Mouse (Mus musculus): ENCODE data around the gene Actl11. TPM values are rescaled to one million over a fixed set of nuclear protein-coding genes. Genes with fewer than 3 reads are reported as not detected.

The Actl11 gene
- total and polyA plus RNA-seq, 2 experiments from 2014 or later = not detected

DNA sequence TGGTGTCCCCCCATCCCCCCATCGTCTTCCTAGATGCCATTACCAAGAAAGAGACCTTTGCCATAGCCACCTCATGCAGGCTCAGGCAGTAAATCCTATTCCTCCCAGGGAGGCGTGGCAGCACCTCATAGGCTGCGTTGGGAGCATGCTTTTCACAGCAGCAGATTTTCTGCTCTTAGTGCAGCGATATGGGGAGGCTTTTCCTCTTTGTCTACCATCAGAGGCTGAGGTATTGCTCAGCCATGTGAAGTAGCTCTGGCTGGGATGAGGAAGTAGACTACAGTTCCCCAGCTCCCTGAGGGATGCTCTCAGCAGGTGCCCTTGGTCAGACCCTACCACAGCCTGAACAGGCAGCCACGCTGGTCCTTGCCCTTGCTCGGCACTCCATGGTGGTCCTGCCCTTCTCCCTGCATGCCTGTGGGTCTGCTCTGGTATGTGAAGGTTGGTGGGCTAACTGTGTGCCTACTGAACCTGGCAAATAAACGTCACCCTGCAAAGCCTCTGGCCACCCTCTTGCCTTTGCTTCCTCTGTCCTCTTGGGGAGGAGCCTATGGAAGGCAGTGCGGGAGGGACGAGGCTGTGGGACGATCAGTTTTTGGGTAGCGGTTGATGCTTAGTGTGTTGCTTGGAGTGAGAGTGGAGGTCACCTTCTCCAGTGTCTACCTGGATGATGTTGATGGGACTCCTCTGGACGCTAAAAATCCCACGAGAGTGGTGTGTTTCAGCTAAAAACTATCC, 21.1 kb downstream of the Actl11 start:
- Histone ChIP-seq H3K27ac (ENCODE audit: low read depth, low read length) (no peak overlapping the region), H3K4me3 (ENCODE audit: low read depth, low read length) (no peak overlapping the region), H3K4me2 (ENCODE audit: low read depth) (no peak overlapping the region), H3K36me3 (ENCODE audit: insufficient read depth) (peaks cover 25% of the 10 kb centered on the region), H3K4me1 (ENCODE audit: insufficient read depth) (no peaks in the 10 kb centered on the region), H3K27me3 (ENCODE audit: insufficient read depth, low read length) (no peaks in the 10 kb centered on the region), H3K9me3 (ENCODE audit: low read length) (no peaks in the 10 kb centered on the region), H3K9ac (no peak overlapping the region)
- WGBS = 82% methylated on average over 13 of the region's 13 CpGs
- DNase-seq (no peak), ATAC-seq (no peak)
- no peak for TF ChIP-seq CTCF (IDR thresholded peaks at IDR 0.05; ENCODE audit: low read depth)

DNA sequence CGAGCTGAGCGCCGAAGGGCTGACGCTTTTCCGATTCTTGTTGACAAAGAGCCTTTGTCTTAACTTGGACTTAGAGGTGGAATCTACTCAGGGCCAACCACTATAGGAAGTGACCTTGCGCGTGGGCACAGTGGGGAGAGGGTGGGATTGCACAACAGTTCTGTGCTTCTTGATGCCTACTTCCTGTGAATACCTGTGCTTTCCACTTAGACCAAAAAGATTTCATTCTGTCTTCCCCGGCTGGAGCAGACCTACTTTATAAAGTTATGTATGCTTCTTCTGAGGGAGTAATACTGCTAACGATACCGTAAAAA, 21.6 kb downstream of the Actl11 start, which contains the start of gene Traip:
TSS of gene Traip (plus strand) at position 215 of the 314 bp plus-strand sequence.
- H3K27ac ChIP-seq (ENCODE audit: low read depth, low read length) = peak within 1 kb of the TSS; percentile 78
- peak within 1 kb of the TSS; percentile 54 for H3K4me3 ChIP-seq (ENCODE audit: low read depth, low read length)
- H3K4me2 ChIP-seq (ENCODE audit: low read depth) = peak within 1 kb of the TSS; percentile 79
- no peaks in the 10 kb centered on the region for H3K27me3 ChIP-seq (ENCODE audit: insufficient read depth, low read length)
- peak within 1 kb of the TSS; percentile 60 for H3K9ac ChIP-seq
- H3K36me3 ChIP-seq (ENCODE audit: insufficient read depth) = peaks cover 25% of the 10 kb centered on the region
- no peak for ATAC-seq
- no peaks in the 10 kb centered on the region for H3K9me3 ChIP-seq (ENCODE audit: low read length)
- 85% methylated on average over 10 of the region's 10 CpGs for WGBS
- no peak for DNase-seq
- H3K4me1 ChIP-seq (ENCODE audit: insufficient read depth) = no peaks in the 10 kb centered on the region
- no peak for TF ChIP-seq CTCF (IDR thresholded peaks at IDR 0.05; ENCODE audit: low read depth)

- peak overlapping the region; percentile 78 for H3K27ac ChIP-seq (ENCODE audit: low read depth, low read length)
- H3K4me1 ChIP-seq (ENCODE audit: insufficient read depth) = no peaks in the 10 kb centered on the region
- peak; percentile 95 for DNase-seq
- no peaks in the 10 kb centered on the region for H3K27me3 ChIP-seq (ENCODE audit: insufficient read depth, low read length)
- H3K36me3 ChIP-seq (ENCODE audit: insufficient read depth) = peaks cover 25% of the 10 kb centered on the region
- peak overlapping the region; percentile 60 for H3K9ac ChIP-seq
- 14% methylated on average over 45 of the region's 45 CpGs for WGBS
- no peak for TF ChIP-seq CTCF (IDR thresholded peaks at IDR 0.05; ENCODE audit: low read depth)
- H3K9me3 ChIP-seq (ENCODE audit: low read length) = no peaks in the 10 kb centered on the region
- H3K4me2 ChIP-seq (ENCODE audit: low read depth) = peak overlapping the region; percentile 79
- H3K4me3 ChIP-seq (ENCODE audit: low read depth, low read length) = peak overlapping the region; percentile 54
- ATAC-seq = peak; percentile 100
Measured at GRCm38 (mm10) chr9:107950460-107951355, 22.4 kb downstream of the Actl11 start.

- ATAC-seq = no peak
- TF ChIP-seq CTCF (IDR thresholded peaks at IDR 0.05; ENCODE audit: low read depth) = no peak
Measured at GRCm38 (mm10) chr9:107955613-107956289, 27.5 kb downstream of the Actl11 start.

DNA sequence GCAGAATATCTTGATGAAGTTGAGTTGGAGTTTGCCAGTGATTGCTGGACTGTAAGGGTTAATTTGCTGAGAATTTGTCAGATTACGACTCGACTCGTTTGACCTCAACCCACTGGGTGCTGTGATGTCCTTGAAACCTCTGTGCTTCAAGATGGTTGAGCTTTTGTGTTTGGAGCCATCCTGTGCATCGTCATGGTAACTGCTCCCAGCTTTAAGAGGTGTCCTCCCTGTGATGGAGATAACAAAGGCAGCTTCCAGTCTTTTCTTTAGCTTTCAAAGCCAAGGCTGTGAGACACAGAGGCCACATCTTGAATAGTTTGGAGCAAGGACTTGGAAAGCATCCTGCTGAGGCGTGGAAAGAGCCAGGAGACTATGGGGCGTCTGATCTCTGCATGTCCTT, 28.9 kb downstream of the Actl11 start:
- no peak for ATAC-seq
- Histone ChIP-seq H3K4me1 (ENCODE audit: insufficient read depth) (peaks cover 17% of the 10 kb centered on the region), H3K36me3 (ENCODE audit: insufficient read depth) (peaks cover 10% of the 10 kb centered on the region), H3K9ac (no peak overlapping the region), H3K27me3 (ENCODE audit: insufficient read depth, low read length) (no peaks in the 10 kb centered on the region), H3K9me3 (ENCODE audit: low read length) (no peaks in the 10 kb centered on the region), H3K4me2 (ENCODE audit: low read depth) (no peak overlapping the region), H3K4me3 (ENCODE audit: low read depth, low read length) (no peak overlapping the region), H3K27ac (ENCODE audit: low read depth, low read length) (no peak overlapping the region)
- no peak for DNase-seq
- 37% methylated on average over 6 of the region's 6 CpGs for WGBS
- TF ChIP-seq CTCF (IDR thresholded peaks at IDR 0.05; ENCODE audit: low read depth) = no peak

More at GRCm38 (mm10) chr9:107955613-107956289, 27.5 kb downstream of the Actl11 start:
- DNase-seq = no peak
- H3K36me3 ChIP-seq (ENCODE audit: insufficient read depth) = peaks cover 10% of the 10 kb centered on the region
- H3K9me3 ChIP-seq (ENCODE audit: low read length) = no peaks in the 10 kb centered on the region
- 89% methylated on average over 6 of the region's 6 CpGs for WGBS
- H3K27me3 ChIP-seq (ENCODE audit: insufficient read depth, low read length) = no peaks in the 10 kb centered on the region
- H3K27ac ChIP-seq (ENCODE audit: low read depth, low read length) = no peak overlapping the region
- no peak overlapping the region for H3K9ac ChIP-seq
- H3K4me1 ChIP-seq (ENCODE audit: insufficient read depth) = 0 out of 2 replicates have a peak, but pooled peaks cover 4% of the 10 kb centered on the region
- H3K4me2 ChIP-seq (ENCODE audit: low read depth) = no peak overlapping the region
- no peak overlapping the region for H3K4me3 ChIP-seq (ENCODE audit: low read depth, low read length)

DNA sequence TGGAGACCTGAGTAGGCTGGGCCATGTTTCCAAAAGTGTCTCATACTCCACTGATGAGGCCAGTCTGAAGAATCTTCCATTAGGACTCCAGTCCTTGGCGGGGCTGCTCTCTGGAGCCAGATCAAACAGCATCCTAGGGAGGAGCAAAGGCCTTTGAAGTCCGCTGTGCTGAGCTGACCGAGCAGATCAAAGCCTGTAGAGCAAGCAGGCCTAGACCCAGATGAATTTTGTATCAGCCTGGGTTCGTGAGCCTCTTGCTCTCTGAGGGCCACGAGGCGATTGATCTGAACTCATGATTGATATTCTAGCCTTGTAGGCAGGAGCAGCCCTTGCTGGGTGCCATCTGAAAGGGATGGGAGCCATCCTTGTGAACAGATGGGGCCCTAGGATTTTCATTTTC, 31.6 kb downstream of the Actl11 start:
- Histone ChIP-seq H3K4me2 (ENCODE audit: low read depth) (no peak overlapping the region), H3K36me3 (ENCODE audit: insufficient read depth) (peaks cover 13% of the 10 kb centered on the region), H3K27me3 (ENCODE audit: insufficient read depth, low read length) (no peaks in the 10 kb centered on the region), H3K27ac (ENCODE audit: low read depth, low read length) (0 out of 2 replicates have a peak overlapping the region, but pooled peaks have one; percentile 84), H3K4me1 (ENCODE audit: insufficient read depth) (peaks cover 17% of the 10 kb centered on the region), H3K9me3 (ENCODE audit: low read length) (no peaks in the 10 kb centered on the region), H3K4me3 (ENCODE audit: low read depth, low read length) (no peak overlapping the region), H3K9ac (no peak overlapping the region)
- 66% methylated on average over 6 of the region's 6 CpGs for WGBS
- no peak for ATAC-seq
- DNase-seq = no peak
- TF ChIP-seq CTCF (IDR thresholded peaks at IDR 0.05; ENCODE audit: low read depth) = no peak
